Mouse (Mus musculus) testis, postnatal 10 days (tissue): Measurements from ENCODE around the gene Sult6b1.

Experiments
- DNase-seq: peaks from one replicate; pipeline ENCODE4 v3.0.0; 2021; ENCODE audit warnings: low spot score

Gene Sult6b1

DNA sequence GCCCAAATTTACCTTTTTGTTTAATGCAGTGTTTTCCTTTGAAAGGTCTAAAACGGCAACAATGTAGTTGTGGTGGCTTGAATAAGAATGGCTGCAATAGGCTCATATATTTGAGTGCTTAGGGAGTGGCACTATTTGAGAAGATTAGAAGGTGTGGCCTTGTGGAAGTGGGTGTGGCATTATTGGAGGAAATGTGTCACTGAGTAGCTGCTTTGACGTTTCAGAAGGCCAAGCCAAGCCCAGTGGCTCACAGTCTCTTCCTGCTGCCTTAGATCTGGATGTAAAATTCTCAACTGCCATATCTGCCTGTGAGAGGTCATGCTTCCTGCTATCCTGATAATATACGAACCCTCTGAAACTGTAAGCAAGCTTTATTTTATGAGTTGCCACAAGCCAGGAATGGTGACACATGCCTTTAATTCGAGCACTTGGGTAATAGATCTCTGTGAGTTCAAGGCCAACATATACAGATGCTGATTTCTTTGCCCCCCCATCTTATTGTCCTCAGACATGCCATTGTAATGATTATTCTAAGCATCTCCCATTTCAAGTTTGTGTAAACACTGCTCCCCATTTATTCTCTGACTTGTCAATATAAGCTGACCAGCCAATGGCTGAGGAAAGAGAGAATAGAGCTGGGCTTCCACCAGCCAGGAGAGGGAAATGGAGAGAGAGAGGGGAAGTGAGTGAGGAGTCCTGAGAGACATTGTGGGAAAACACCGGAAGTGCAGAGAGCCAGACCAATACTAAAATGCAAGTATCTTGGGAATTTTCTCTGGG, 21.3 kb downstream of the Sult6b1 start:
- DNase-seq, result no peak

DNA sequence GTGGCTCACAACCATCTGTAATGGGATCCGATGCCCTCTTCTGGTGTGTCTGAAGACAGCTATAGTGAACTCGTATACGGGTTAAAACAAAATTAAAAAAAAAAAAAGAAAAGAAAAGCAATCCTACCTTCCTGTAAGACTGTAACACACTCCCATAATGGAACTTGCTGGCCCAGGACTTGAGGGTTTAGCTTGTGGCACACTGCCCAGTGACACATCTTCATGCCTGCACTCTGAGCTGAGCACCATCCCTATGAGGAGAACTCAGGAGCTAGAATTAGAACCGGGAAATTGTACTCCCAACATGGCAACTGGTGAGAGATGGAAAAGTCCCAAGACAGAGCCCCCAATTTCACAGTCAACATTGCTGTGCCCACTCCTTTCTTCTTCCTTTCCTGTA, 23.5 kb downstream of the Sult6b1 start:
- no peak for DNase-seq

- DNase-seq, result peak; percentile 90
Measured at GRCm38 (mm10) chr17:78882401-78883112, 24.2 kb downstream of the Sult6b1 start, which contains the start of gene Eif2ak2. Eif2ak2 (minus strand) TSS chr17:78882573.

GRCm38 (mm10) chr17:78881878-78882304, 24.9 kb downstream of the Sult6b1 start:
- no peak for DNase-seq

DNA sequence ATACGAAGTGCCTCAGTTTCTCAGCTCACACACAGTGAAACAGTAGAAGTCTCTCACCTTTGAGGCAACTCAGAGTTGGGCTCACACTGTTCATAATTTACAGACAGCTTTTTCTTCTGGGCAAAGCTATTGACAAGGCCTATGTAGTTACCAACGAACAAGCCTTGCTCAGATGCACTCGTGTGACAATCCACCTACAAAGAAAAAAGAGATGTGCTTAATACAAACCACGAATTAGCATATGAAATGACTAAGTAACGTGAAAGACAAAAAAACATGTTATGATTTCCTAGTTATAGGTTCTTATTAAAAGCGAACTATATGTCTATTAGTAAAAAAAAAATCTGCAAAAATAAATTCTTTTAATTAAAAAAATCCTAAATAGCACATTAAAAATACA, 32.9 kb downstream of the Sult6b1 start:
- no peak for DNase-seq

DNA sequence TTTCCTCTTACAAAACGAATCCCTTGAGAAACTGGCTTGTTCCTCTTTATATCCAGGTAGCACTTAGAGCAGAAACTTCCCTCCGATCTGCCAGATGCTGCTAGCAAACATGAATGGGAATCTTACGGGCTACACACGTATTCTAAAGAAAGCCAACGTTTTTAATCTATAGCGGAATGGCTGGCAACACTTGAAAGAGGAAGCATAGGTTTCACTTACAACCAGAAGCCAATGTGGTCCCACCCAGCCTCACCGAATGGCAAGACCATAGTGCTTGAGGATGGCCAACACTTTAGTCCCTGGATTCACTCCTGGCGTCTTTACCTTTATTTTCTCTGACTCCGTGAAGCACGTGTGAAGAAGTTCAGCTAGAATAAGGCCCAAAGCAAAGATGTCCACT, 50.5 kb downstream of the Sult6b1 start:
- DNase-seq, result no peak

DNA sequence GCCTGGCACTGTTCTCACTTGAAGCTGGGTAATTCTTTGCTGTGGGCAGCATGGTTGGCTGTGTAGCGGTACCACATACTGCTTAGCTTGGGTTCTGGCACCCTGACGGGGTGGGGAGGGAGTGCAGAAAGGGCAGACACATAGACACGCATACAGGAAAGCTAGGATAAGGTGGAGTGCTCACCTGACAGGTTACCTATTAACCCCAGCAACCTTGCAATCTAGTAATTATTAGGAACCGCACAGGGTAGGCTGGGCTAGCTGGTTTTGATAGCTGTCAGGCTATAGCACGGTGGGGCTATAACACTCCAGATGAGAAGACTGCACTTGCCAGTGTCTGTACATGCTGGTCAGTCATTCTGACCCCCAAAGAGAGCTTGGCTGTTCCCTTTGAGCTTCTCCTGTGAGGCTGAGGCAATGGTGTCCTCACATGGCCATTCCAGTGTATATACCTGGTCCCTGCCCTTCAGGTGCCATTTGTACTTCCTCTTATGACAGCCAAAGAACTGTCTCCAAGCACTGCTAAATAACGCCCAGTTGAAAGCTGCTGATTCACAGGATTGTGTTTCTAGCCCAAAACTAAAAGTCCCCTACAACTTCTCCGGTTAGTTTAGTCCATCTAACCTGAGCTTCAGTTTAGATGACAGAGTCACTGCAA, 64.4 kb downstream of the Sult6b1 start:
- DNase-seq, result no peak

DNA sequence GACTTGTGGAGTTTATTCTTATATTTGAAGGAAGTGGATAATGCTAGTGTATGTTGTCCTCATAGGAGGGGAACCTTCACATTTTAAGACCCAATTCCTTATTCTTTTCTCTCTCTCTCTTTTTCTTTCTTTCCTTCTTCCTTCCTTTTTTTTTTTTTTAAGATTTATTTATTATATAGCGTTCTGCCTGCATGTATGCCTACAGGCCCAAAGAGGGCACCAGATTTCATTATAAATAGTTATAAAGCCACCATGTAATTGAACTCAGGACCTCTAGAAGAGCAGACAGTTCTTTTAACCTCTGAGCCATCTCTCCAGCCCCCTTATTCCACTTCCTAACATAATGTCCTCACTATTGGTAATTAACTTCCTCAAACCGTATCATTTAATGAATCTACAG, 70.7 kb downstream of the Sult6b1 start:
- no peak for DNase-seq

- peak; percentile 100 for DNase-seq
Measured at GRCm38 (mm10) chr17:78834856-78835835, 71.6 kb downstream of the Sult6b1 start, which contains the start of the genes Heatr5b and Gpatch11. Heatr5b (minus strand) TSS chr17:78835364. Gpatch11 (plus strand) TSS chr17:78835567.
